In genomic region chr5:8995966-8996685, GRCm38 (mm10) we compare ENCODE assay signal across 8 mouse cellular contexts. TPM values are rescaled to one million over a fixed set of nuclear protein-coding genes. Genes with fewer than 3 reads are reported as not detected.
DNase-seq lines count a peak whose midpoint lies in the region; ATAC-seq and TF ChIP-seq lines count a peak whose summit lies in the region.

No protein-coding gene starts in this region.

- intact Hi-C loops in gastrocnemius, adult 2 months (cut with DNase I): loop anchor here (5.0 to 10.0 kb wide), 4 partner anchors 106 to 571 kb away; partner anchors contain the start of genes Dbf4, Dmtf1, Slc25a40 and Tmem243

- peaks cover 10% of the 10 kb centered on the region for H3K36me3 ChIP-seq in E14TG2a.4 (ENCODE audit: insufficient read depth, low read length)
- no peaks in the 10 kb centered on the region for H3K36me3 ChIP-seq in midbrain, embryonic 11.5 days (ENCODE audit: control insufficient read depth, insufficient read depth, low read length)

- peak; percentile 20; the same call in 1 of the 2 replicates for ATAC-seq in erythroid progenitor cell, adult 5-6 weeks (replicated peaks; ENCODE audit: low FRiP score, poor library complexity, severe bottlenecking)
- ATAC-seq in inflammation-experienced regulatory T-cells, adult 6 months: peak; percentile 12
- ATAC-seq in midbrain, embryonic 11.5 days (ENCODE audit: low FRiP score): no peak

- WGBS in midbrain, embryonic 11.5 days: 21% methylated on average over 13 of the region's 13 CpGs

- DNase-seq in gastrocnemius, adult 2 months: no peak
- no peak for DNase-seq in gastrocnemius, postnatal 4 days (ENCODE audit: low spot score in 2 of 2)
- peak; percentile 92 for DNase-seq in midbrain, embryonic 11.5 days (ENCODE audit: low spot score, missing footprints)
- DNase-seq in right cerebral cortex, adult 18-20 months: no peak
- no peak for DNase-seq in yolk sac, embryonic 10.5 days (ENCODE audit: low spot score)

- H3K9ac ChIP-seq in midbrain, embryonic 11.5 days (ENCODE audit: low read length): peak overlapping the region; percentile 81

- peak overlapping the region; percentile 94 for H3K27ac ChIP-seq in gastrocnemius, adult 2 months
- no peak overlapping the region for H3K27ac ChIP-seq in midbrain, embryonic 11.5 days (ENCODE audit: low read depth, low read length)

- H3K4me2 ChIP-seq in midbrain, embryonic 11.5 days: peak overlapping the region; percentile 50

- TF ChIP-seq CTCF in gastrocnemius, adult 2 months (IDR thresholded peaks at IDR 0.05): no peak
- TF ChIP-seq CTCF in E14TG2a.4 (conservative IDR thresholded peaks at IDR 0.05; ENCODE audit: low read length): no peak

- H3K4me1 ChIP-seq in E14TG2a.4 (replicated peaks; ENCODE audit: low read depth, low read length): peaks cover 30% of the 10 kb centered on the region
- peaks cover 11% of the 10 kb centered on the region; the same call in 1 of the 2 replicates for H3K4me1 ChIP-seq in midbrain, embryonic 11.5 days (ENCODE audit: control insufficient read depth, insufficient read depth, low read length)

- H3K27me3 ChIP-seq in E14TG2a.4 (ENCODE audit: insufficient read depth, low read length): no peaks in the 10 kb centered on the region
- H3K27me3 ChIP-seq in midbrain, embryonic 11.5 days (ENCODE audit: control insufficient read depth, insufficient read depth, low read length): no peaks in the 10 kb centered on the region

- no peaks in the 10 kb centered on the region for H3K9me3 ChIP-seq in E14TG2a.4 (ENCODE audit: low read length)
- no peaks in the 10 kb centered on the region for H3K9me3 ChIP-seq in midbrain, embryonic 11.5 days (ENCODE audit: control insufficient read depth, low read length)

- H3K4me3 ChIP-seq in gastrocnemius, adult 2 months: peak overlapping the region; percentile 78
- peak overlapping the region; percentile 92 for H3K4me3 ChIP-seq in E14TG2a.4 (replicated peaks; ENCODE audit: low read length)
- peak overlapping the region; percentile 68 for H3K4me3 ChIP-seq in midbrain, embryonic 11.5 days (ENCODE audit: low read depth, low read length)

RNA-seq across cellular contexts. Expression of gene Crot, which starts 1.0 kb away (rescaled TPM):
- total RNA-seq in gastrocnemius, adult 2 months (2021): 10 to 100 TPM; 17.1 to 36.0 TPM
- 10 to 100 TPM; 33.1 to 39.9 TPM for total RNA-seq in gastrocnemius, postnatal 4 days (2021)
- 7.9 and 15.5 TPM in 2 replicates for total RNA-seq in erythroid progenitor cell, adult 5-6 weeks (2015; ENCODE audit: low replicate concordance)
- total RNA-seq in erythroid progenitor cell, adult 5-6 weeks (2017; ENCODE audit: low replicate concordance): 6.4 and 6.7 TPM in 2 replicates
- polyA plus RNA-seq in inflammation-experienced regulatory T-cells, adult 6 months (2017; shearing (Covaris generic)): 100 to 1,000 TPM in 1 of 3 experiments, 10 to 100 TPM in 2; 64.9 to 114 (median 81.6) TPM
- polyA plus RNA-seq in midbrain, embryonic 11.5 days (2014; fragmentation: Nextera tagmentation; extraction: Ambion mirVana): 29.1 and 31.7 TPM in 2 replicates
